Mouse (Mus musculus) kidney, adult 2 months (tissue): Measurements from ENCODE around the gene Npas3.

Experiments used
- CTCF ChIP-seq: fragments of 200-500 bp; conservative IDR thresholded peaks from 2 replicates; pipeline ENCODE4 v1.5.1; 2011; ENCODE audit warnings: low read depth, mild to moderate bottlenecking, control low read depth, low read length, moderate library complexity, mixed read lengths; ENCODE audit not compliant: insufficient read depth, insufficient read length
- POLR2A ChIP-seq: fragments of 200-500 bp; IDR thresholded peaks from one replicate; pipeline ENCODE4 v1.6.1; 2011; ENCODE audit warnings: low read depth, low read length, control low read depth

DNA sequence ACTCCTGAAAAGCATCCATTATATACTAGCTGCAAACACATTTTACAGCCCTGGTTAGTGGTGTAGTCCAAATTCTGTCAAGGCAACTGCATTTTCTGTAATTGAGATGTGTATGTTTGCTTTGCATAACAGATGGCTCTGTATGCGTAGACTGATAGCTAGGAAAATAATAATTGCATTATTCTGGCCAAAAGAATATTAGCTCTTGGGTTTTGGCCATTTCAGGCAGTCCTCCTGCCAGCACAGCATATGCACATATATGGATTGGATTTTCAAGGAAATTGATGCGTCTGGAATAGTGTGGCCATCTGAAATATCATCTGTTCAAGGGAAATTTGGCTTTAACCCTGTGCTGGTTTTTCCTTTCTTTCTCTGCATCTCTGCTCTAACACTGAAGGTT is 584.9 kb downstream of the Npas3 start:
- TF ChIP-seq CTCF (no peak), POLR2A (no peak)
